10 mouse cellular contexts compared by ENCODE assay signal in the genomic region with DNA sequence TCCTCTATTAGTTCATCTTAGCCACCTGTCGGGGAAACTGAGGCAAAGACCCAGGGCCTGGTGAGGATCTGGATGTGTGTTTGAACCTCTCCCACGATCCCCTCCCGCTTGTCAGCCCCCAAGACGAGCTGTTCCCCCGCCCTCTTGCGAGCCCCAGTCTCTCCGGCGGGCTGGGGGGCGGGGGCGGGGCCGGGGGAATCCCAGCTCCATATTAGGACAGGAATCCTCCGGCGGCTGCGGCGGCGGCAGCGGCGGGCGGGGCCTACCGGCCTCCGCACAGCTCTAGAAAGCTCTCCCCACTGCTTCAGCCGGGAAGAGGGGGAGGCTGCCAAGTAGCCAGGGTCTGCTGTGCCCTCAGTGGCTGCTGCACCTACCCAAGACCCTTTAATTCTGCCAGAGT. TPM values are rescaled to one million over a fixed set of nuclear protein-coding genes. Genes with fewer than 3 reads are reported as not detected.
DNase-seq lines count a peak whose midpoint lies in the region; ATAC-seq and TF ChIP-seq lines count a peak whose summit lies in the region.
"Had no signal": no experiment of that assay in that cellular context is flagged by ENCODE, and none has a peak within 500 bp of the region (broad histone marks: within the 10 kb centered on the region; RNA-seq: fewer than 3 reads in every experiment).

No protein-coding gene starts in this region.

- H3K9ac ChIP-seq in forebrain, embryonic 16.5 days (replicated peaks; ENCODE audit: low read depth, low read length): 0 out of 2 replicates have a peak overlapping the region, but pooled peaks have one; percentile 22
- peak overlapping the region; percentile 35 for H3K9ac ChIP-seq in midbrain, embryonic 16.5 days (ENCODE audit: low read depth, low read length)

- H3K4me3 ChIP-seq in forebrain, embryonic 16.5 days (replicated peaks; ENCODE audit: low read length): peak overlapping the region; percentile 57
- peak overlapping the region; percentile 22; the same call in 1 of the 2 replicates for H3K4me3 ChIP-seq in midbrain, embryonic 16.5 days (ENCODE audit: low read depth, low read length)

- TF ChIP-seq CTCF in brain, embryonic 14.5 days (IDR thresholded peaks at IDR 0.05; ENCODE audit: borderline replicate concordance, extremely low read depth, insufficient read depth, insufficient read length): no peak

- H3K36me3 ChIP-seq in forebrain, embryonic 16.5 days (ENCODE audit: control insufficient read depth, insufficient read depth): no peaks in the 10 kb centered on the region
- H3K36me3 ChIP-seq in midbrain, embryonic 16.5 days (ENCODE audit: control insufficient read depth, insufficient read depth, low read length): peaks cover 5% of the 10 kb centered on the region; the same call in 1 of the 2 replicates

- H3K4me1 ChIP-seq in forebrain, embryonic 16.5 days (replicated peaks; ENCODE audit: control insufficient read depth, insufficient read depth, low read length): peaks cover 37% of the 10 kb centered on the region
- peaks cover 48% of the 10 kb centered on the region for H3K4me1 ChIP-seq in midbrain, embryonic 16.5 days (ENCODE audit: control insufficient read depth, insufficient read depth, low read length)

- DNase-seq in frontal cortex, postnatal 36 days (ENCODE audit: low spot score in 2 of 2): peak; percentile 54 to 59
- no peak for DNase-seq in frontal cortex, postnatal 25 days (ENCODE audit: low spot score in 2 of 2)
- peak; percentile 67 for DNase-seq in brain, embryonic 14.5 days (ENCODE audit: low read depth)
- no peak for DNase-seq in gastrocnemius, adult 18-20 months (ENCODE audit: low spot score)
- DNase-seq in adrenal gland, postnatal 4 days (ENCODE audit: low spot score in 2 of 2): no peak
- DNase-seq in kidney, postnatal 14 days: no peak
- DNase-seq: adrenal gland, postnatal 14 days had no signal

- under 1% methylated on average over 22 of the region's 22 CpGs for WGBS in forebrain, embryonic 16.5 days
- 4% methylated on average over 13 of the region's 22 CpGs for WGBS in midbrain, embryonic 16.5 days

- peak; percentile 30 for ATAC-seq in forebrain, embryonic 16.5 days
- peak; percentile 21 for ATAC-seq in midbrain, embryonic 16.5 days

- peak overlapping the region; percentile 72 for H3K27ac ChIP-seq in forebrain, embryonic 16.5 days (ENCODE audit: low read length)
- H3K27ac ChIP-seq in midbrain, embryonic 16.5 days (ENCODE audit: low read length): no peak overlapping the region

- H3K27me3 ChIP-seq in forebrain, embryonic 16.5 days (replicated peaks; ENCODE audit: control insufficient read depth, insufficient read depth, low read length): peaks cover 31% of the 10 kb centered on the region; the same call in 1 of the 2 replicates
- peaks cover 24% of the 10 kb centered on the region for H3K27me3 ChIP-seq in midbrain, embryonic 16.5 days (ENCODE audit: control insufficient read depth, insufficient read depth, low read depth, low read length)

- H3K9me3 ChIP-seq in forebrain, embryonic 16.5 days (ENCODE audit: control insufficient read depth, low read length): no peaks in the 10 kb centered on the region
- no peaks in the 10 kb centered on the region for H3K9me3 ChIP-seq in midbrain, embryonic 16.5 days (replicated peaks; ENCODE audit: control insufficient read depth, low read length, poor library complexity, severe bottlenecking)

- peak overlapping the region; percentile 90 for H3K4me2 ChIP-seq in forebrain, embryonic 16.5 days (ENCODE audit: low read length)
- peak overlapping the region; percentile 84 for H3K4me2 ChIP-seq in midbrain, embryonic 16.5 days (ENCODE audit: low read length)

- TF ChIP-seq POLR2A in brain, embryonic 14.5 days (IDR thresholded peaks at IDR 0.05; ENCODE audit: borderline replicate concordance, extremely low read depth, insufficient read depth, insufficient read length, poor library complexity, severe bottlenecking): no peak

RNA-seq across cellular contexts. Expression of a gene that starts 0.6 kb away (rescaled TPM):
- 4.1 and 7.8 TPM in 2 replicates for polyA plus RNA-seq in brain, embryonic 14.5 days (2012; rRNA removed)
- 0.21 and 0.71 TPM in 2 replicates for polyA plus RNA-seq in forebrain, embryonic 16.5 days (2015; fragmentation: Nextera tagmentation; extraction: Ambion mirVana)
- polyA plus RNA-seq in midbrain, embryonic 16.5 days (2015; fragmentation: Nextera tagmentation; extraction: Ambion mirVana): 0.58 and 0.82 TPM in 2 replicates
- total RNA-seq in gastrocnemius, adult 18-20 months (2021): not detected
- total RNA-seq in adrenal gland, postnatal 4 days (2021): under 1 TPM; 0.71 to 0.78 TPM
- polyA plus RNA-seq: thymus, postnatal 0 days had no signal

RNA-seq across cellular contexts. Expression of a gene that starts 28.8 kb away (rescaled TPM):
- 70.0 and 81.9 TPM in 2 replicates for polyA plus RNA-seq in brain, embryonic 14.5 days (2012; rRNA removed)
- polyA plus RNA-seq in forebrain, embryonic 16.5 days (2015; fragmentation: Nextera tagmentation; extraction: Ambion mirVana): 106 and 116 TPM in 2 replicates
- polyA plus RNA-seq in midbrain, embryonic 16.5 days (2015; fragmentation: Nextera tagmentation; extraction: Ambion mirVana): 101 and 107 TPM in 2 replicates
- 10 to 100 TPM; 64.6 to 66.7 TPM for total RNA-seq in gastrocnemius, adult 18-20 months (2021)
- total RNA-seq in adrenal gland, postnatal 4 days (2021): 10 to 100 TPM; 58.8 to 68.9 TPM

RNA-seq across cellular contexts. Expression of a gene that starts 32.9 kb away (rescaled TPM):
- polyA plus RNA-seq in brain, embryonic 14.5 days (2012; rRNA removed): 31.1 and 34.9 TPM in 2 replicates
- polyA plus RNA-seq in forebrain, embryonic 16.5 days (2015; fragmentation: Nextera tagmentation; extraction: Ambion mirVana): 11.2 and 13.4 TPM in 2 replicates
- 12.1 and 16.0 TPM in 2 replicates for polyA plus RNA-seq in midbrain, embryonic 16.5 days (2015; fragmentation: Nextera tagmentation; extraction: Ambion mirVana)
- total RNA-seq in gastrocnemius, adult 18-20 months (2021): 1 to 10 TPM; 4.1 to 5.3 TPM
- total RNA-seq in adrenal gland, postnatal 4 days (2021): 1 to 10 TPM; 6.6 to 7.2 TPM

RNA-seq across cellular contexts. Expression of a gene that starts 47.8 kb away (rescaled TPM):
- 10.3 and 14.2 TPM in 2 replicates for polyA plus RNA-seq in brain, embryonic 14.5 days (2012; rRNA removed)
- 12.0 and 16.5 TPM in 2 replicates for polyA plus RNA-seq in forebrain, embryonic 16.5 days (2015; fragmentation: Nextera tagmentation; extraction: Ambion mirVana)
- polyA plus RNA-seq in midbrain, embryonic 16.5 days (2015; fragmentation: Nextera tagmentation; extraction: Ambion mirVana): 11.3 and 17.0 TPM in 2 replicates
- 1 to 10 TPM; 2.4 to 2.7 TPM for total RNA-seq in gastrocnemius, adult 18-20 months (2021)
- 1 to 10 TPM; 6.7 to 7.3 TPM for total RNA-seq in adrenal gland, postnatal 4 days (2021)

RNA-seq across cellular contexts. Expression of a gene that starts 47.9 kb away (rescaled TPM):
- polyA plus RNA-seq in brain, embryonic 14.5 days (2012; rRNA removed): 46.8 and 49.8 TPM in 2 replicates
- 58.2 and 62.5 TPM in 2 replicates for polyA plus RNA-seq in forebrain, embryonic 16.5 days (2015; fragmentation: Nextera tagmentation; extraction: Ambion mirVana)
- polyA plus RNA-seq in midbrain, embryonic 16.5 days (2015; fragmentation: Nextera tagmentation; extraction: Ambion mirVana): 82.9 and 102 TPM in 2 replicates
- total RNA-seq in gastrocnemius, adult 18-20 months (2021): 10 to 100 TPM; 18.7 to 23.2 TPM
- total RNA-seq in adrenal gland, postnatal 4 days (2021): 10 to 100 TPM; 48.0 to 49.0 TPM

Comparison
In these comparisons a context has a peak if more than half of its experiments do, and no peak if none do; other contexts are left out.
1. DNase-seq: peak in frontal cortex, postnatal 36 days (2 of 2) and brain, embryonic 14.5 days (single experiment); none in frontal cortex, postnatal 25 days (0 of 2), gastrocnemius, adult 18-20 months (single experiment), adrenal gland, postnatal 4 days (0 of 2) and kidney, postnatal 14 days (single experiment).